Mouse (Mus musculus): ENCODE data around the gene Ezh1. TPM values are rescaled to one million over a fixed set of nuclear protein-coding genes. Genes with fewer than 3 reads are reported as not detected.

Gene Ezh1
- total RNA-seq, 2 experiments from 2014 or later: 18.2 to 20.3 TPM

GRCm38 (mm10) chr11:101173631-101174388, 52.5 kb downstream of the Ezh1 start:
- ATAC-seq (replicated peaks; ENCODE audit: low FRiP score, low TSS enrichment, poor library complexity, severe bottlenecking): peak; percentile 69

- no peak for ATAC-seq (replicated peaks; ENCODE audit: low FRiP score, low TSS enrichment, poor library complexity, severe bottlenecking)
Observed at GRCm38 (mm10) chr11:101173112-101173511, 53.2 kb downstream of the Ezh1 start.

- no peak for ATAC-seq (replicated peaks; ENCODE audit: low FRiP score, low TSS enrichment, poor library complexity, severe bottlenecking)
Observed at GRCm38 (mm10) chr11:101172434-101172815, 53.8 kb downstream of the Ezh1 start.

GRCm38 (mm10) chr11:101171721-101172433, 54.4 kb downstream of the Ezh1 start:
- 0 out of 2 replicates have a peak, but pooled peaks have one; percentile 15 for ATAC-seq (replicated peaks; ENCODE audit: low FRiP score, low TSS enrichment, poor library complexity, severe bottlenecking)

GRCm38 (mm10) chr11:101170811-101171610, 55.3 kb downstream of the Ezh1 start, which contains the start of gene Plekhh3:
Gene Plekhh3 (minus strand): TSS chr11:101171351.
- peak; percentile 45 for ATAC-seq (replicated peaks; ENCODE audit: low FRiP score, low TSS enrichment, poor library complexity, severe bottlenecking)

GRCm38 (mm10) chr11:101170354-101170810, 55.9 kb downstream of the Ezh1 start, which contains the start of gene Cntnap1:
Gene Cntnap1 (plus strand): TSS chr11:101170523.
- ATAC-seq (replicated peaks; ENCODE audit: low FRiP score, low TSS enrichment, poor library complexity, severe bottlenecking): no peak

- ATAC-seq (replicated peaks; ENCODE audit: low FRiP score, low TSS enrichment, poor library complexity, severe bottlenecking): no peak
Observed at GRCm38 (mm10) chr11:101169301-101170107, 56.8 kb downstream of the Ezh1 start.

- ATAC-seq (replicated peaks; ENCODE audit: low FRiP score, low TSS enrichment, poor library complexity, severe bottlenecking): no peak
Observed at GRCm38 (mm10) chr11:101168301-101168980, 57.8 kb downstream of the Ezh1 start.

GRCm38 (mm10) chr11:101167963-101168300, 58.3 kb downstream of the Ezh1 start:
- ATAC-seq (replicated peaks; ENCODE audit: low FRiP score, low TSS enrichment, poor library complexity, severe bottlenecking): no peak

GRCm38 (mm10) chr11:101167211-101167962, 58.9 kb downstream of the Ezh1 start:
- ATAC-seq (replicated peaks; ENCODE audit: low FRiP score, low TSS enrichment, poor library complexity, severe bottlenecking): no peak

- ATAC-seq (replicated peaks; ENCODE audit: low FRiP score, low TSS enrichment, poor library complexity, severe bottlenecking): no peak
Observed at GRCm38 (mm10) chr11:101166357-101166756, 59.9 kb downstream of the Ezh1 start.

- ATAC-seq (replicated peaks; ENCODE audit: low FRiP score, low TSS enrichment, poor library complexity, severe bottlenecking): peak; percentile 41; the same call in 1 of the 2 replicates
Observed at GRCm38 (mm10) chr11:101164677-101165580, 61.3 kb downstream of the Ezh1 start.

- no peak for ATAC-seq (replicated peaks; ENCODE audit: low FRiP score, low TSS enrichment, poor library complexity, severe bottlenecking)
Observed at GRCm38 (mm10) chr11:101164351-101164665, 62.0 kb downstream of the Ezh1 start.

GRCm38 (mm10) chr11:101163476-101164350, 62.5 kb downstream of the Ezh1 start:
- ATAC-seq (replicated peaks; ENCODE audit: low FRiP score, low TSS enrichment, poor library complexity, severe bottlenecking): no peak

GRCm38 (mm10) chr11:101162772-101163171, 63.5 kb downstream of the Ezh1 start:
- ATAC-seq (replicated peaks; ENCODE audit: low FRiP score, low TSS enrichment, poor library complexity, severe bottlenecking): no peak

- no peak for ATAC-seq (replicated peaks; ENCODE audit: low FRiP score, low TSS enrichment, poor library complexity, severe bottlenecking)
Observed at GRCm38 (mm10) chr11:101162301-101162700, 64.0 kb downstream of the Ezh1 start.
